Mouse (Mus musculus): ENCODE data around the gene Cdk5r1.
"Not testable (repeated sequence)": the region's sequence is repeated elsewhere in the genome, so short reads cannot be mapped to it uniquely, and the experiment has no call there.

The Cdk5r1 gene

GRCm38 (mm10) chr11:80476222-80477189 lies at the start of gene Cdk5r1:
Gene Cdk5r1, plus strand, starts transcription at chr11:80477023.
- in situ Hi-C loops (cut with MboI): no loop called here

GRCm38 (mm10) chr11:80428381-80429008 lies 48.3 kb upstream of the Cdk5r1 start, which contains the start of gene Psmd11:
Gene Psmd11, plus strand, starts transcription at chr11:80428615.
- in situ Hi-C loops (cut with MboI): loop anchor here (25.0 kb wide), 1 partner anchor 359 kb away; the partner anchor contains the start of gene Myo1d

GRCm38 (mm10) chr11:80429009-80429475 lies 47.8 kb upstream of the Cdk5r1 start:
- in situ Hi-C loops (cut with MboI): loop anchor here (25.0 kb wide), 1 partner anchor 358 kb away; the partner anchor contains the start of gene Myo1d

- in situ Hi-C loops (cut with MboI): loop anchor here (25.0 kb wide), 1 partner anchor 358 kb away; the partner anchor contains the start of gene Myo1d
Observed at GRCm38 (mm10) chr11:80429500-80430166, 47.2 kb upstream of the Cdk5r1 start.

GRCm38 (mm10) chr11:80430366-80430910 lies 46.4 kb upstream of the Cdk5r1 start:
- in situ Hi-C loops (cut with MboI): loop anchor here (25.0 kb wide), 1 partner anchor 357 kb away; the partner anchor contains the start of gene Myo1d

GRCm38 (mm10) chr11:80446916-80447315 lies 29.9 kb upstream of the Cdk5r1 start:
- in situ Hi-C loops (cut with MboI): loop anchor here (25.0 kb wide), 1 partner anchor 340 kb away; the partner anchor contains the start of gene Myo1d

GRCm38 (mm10) chr11:80449859-80450258 lies 27.0 kb upstream of the Cdk5r1 start:
- in situ Hi-C loops (cut with MboI): loop anchor here (25.0 kb wide), 1 partner anchor 337 kb away; the partner anchor contains the start of gene Myo1d

GRCm38 (mm10) chr11:80452242-80452641 lies 24.6 kb upstream of the Cdk5r1 start:
- in situ Hi-C loops (cut with MboI): no loop called here

GRCm38 (mm10) chr11:80453198-80453597 lies 23.6 kb upstream of the Cdk5r1 start:
- in situ Hi-C loops (cut with MboI): no loop called here

GRCm38 (mm10) chr11:80463605-80464130 lies 13.2 kb upstream of the Cdk5r1 start:
- in situ Hi-C loops (cut with MboI): not testable (repeated sequence)

GRCm38 (mm10) chr11:80471836-80472605 lies 4.8 kb upstream of the Cdk5r1 start:
- in situ Hi-C loops (cut with MboI): no loop called here

- in situ Hi-C loops (cut with MboI): no loop called here
Observed at GRCm38 (mm10) chr11:80474175-80474691, 2.6 kb upstream of the Cdk5r1 start.

- in situ Hi-C loops (cut with MboI): no loop called here
Observed at GRCm38 (mm10) chr11:80474846-80475245, 2.0 kb upstream of the Cdk5r1 start.

- in situ Hi-C loops (cut with MboI): no loop called here
Observed at GRCm38 (mm10) chr11:80475544-80475943, 1.3 kb upstream of the Cdk5r1 start.

GRCm38 (mm10) chr11:80477341-80478199 lies 747 bp downstream of the Cdk5r1 start:
- in situ Hi-C loops (cut with MboI): no loop called here

GRCm38 (mm10) chr11:80478694-80479412 lies 2.0 kb downstream of the Cdk5r1 start:
- in situ Hi-C loops (cut with MboI): no loop called here

GRCm38 (mm10) chr11:80479425-80479824 lies 2.6 kb downstream of the Cdk5r1 start:
- in situ Hi-C loops (cut with MboI): no loop called here
